Mouse (Mus musculus) Muller cell, postnatal 12 days (primary cell): ENCODE measurements around the gene Sirt4.

ENCODE experiments used
- DNase-seq: peaks from one replicate; pipeline ENCODE4 v3.0.0-alpha.2; 2015; ENCODE audit errors: inconsistent ontology term

Sirt4 gene

DNA sequence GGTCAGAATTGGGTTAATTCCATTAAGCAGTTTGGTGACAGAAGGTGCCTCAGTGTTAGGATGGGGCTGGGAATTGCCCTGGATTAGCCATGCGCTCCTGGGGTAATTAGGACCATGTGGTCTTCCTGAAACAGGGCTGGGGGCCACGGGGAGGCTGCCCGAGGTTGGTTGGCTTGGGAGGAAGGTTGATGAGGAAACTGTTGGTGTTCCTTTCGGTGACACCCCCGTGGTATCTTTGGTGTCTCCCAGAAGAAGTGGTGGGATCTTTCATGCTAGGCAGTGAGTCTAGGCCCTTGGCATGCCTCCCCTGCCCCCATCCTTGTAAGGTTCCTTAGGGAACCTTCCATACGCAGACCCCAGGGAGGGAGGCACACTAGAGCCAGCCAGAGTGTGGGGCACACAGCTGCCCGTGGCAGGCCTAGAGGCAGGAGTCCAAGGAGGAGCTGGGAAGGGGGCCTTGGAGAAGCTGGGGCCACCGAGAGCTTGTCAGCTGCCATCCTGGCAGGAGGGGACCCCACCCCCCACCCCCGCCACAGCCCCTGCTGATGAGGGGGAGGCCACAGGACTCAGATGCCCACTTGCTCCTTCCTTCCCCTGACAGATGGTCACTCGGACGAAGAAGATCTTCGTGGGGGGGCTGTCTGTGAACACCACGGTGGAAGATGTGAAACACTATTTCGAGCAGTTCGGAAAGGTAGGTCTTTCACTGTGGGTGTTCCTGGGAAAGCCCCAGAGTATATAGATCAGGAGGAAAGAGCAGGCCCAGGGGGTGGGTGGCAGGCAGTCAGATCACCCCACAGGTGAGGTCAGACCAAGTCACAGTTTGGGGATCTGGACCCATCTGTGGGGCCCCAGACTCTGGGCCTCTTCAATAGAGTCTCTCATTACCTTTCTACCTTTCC, 49.4 kb downstream of the Sirt4 start:
- DNase-seq = peak; percentile 25

DNA sequence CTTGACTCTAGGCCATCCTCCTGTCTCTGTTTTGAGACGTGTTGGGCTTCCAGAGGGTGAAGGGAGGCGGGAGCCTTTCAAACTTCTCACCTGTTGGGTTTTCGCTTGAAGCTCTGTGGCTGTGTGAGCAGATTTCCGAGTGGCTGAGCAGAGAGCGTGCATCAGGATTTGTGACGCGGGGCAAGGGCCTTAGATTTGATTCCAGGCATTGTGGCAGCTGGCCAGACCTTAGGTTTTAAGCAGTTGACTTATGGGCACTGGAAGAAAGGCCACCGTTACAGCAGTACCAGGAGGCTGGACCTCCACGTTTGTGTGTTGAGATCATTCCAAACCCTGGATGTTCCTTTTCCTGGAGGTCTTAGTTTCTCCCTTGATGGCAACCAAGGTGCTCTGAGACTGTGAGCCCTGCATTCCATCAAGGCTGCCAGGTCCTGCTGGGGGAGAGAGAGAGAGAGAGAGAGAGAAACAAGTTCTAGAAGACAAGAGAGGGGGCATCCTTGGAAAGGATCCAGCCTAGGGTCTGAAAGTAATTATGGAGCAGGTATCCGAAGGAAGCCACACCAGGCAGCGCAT, 50.2 kb downstream of the Sirt4 start:
- DNase-seq = peak; percentile 22

- DNase-seq = peak; percentile 7
Observed at GRCm38 (mm10) chr5:115433191-115433590, 51.3 kb downstream of the Sirt4 start.

- DNase-seq = peak; percentile 39
Observed at GRCm38 (mm10) chr5:115432395-115432794, 52.1 kb downstream of the Sirt4 start.

DNA sequence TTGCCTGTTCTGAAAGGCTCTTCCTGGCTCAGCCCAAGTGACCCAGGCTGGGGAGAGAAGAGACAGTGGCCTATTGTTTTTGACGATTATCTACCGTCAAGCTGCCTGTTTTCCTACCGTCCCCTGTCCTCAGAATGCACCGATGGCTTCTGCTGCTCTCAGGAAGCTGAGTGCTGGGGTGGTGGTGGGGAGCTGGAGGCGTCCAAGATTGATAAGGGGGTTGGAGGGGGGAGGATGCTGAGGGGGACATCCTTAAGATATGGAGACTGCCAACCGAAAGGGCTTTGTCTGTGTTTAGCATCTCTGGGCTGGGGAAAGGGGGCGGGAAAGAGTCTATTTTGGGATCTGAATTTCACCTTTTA, 52.6 kb downstream of the Sirt4 start:
- no peak for DNase-seq

DNA sequence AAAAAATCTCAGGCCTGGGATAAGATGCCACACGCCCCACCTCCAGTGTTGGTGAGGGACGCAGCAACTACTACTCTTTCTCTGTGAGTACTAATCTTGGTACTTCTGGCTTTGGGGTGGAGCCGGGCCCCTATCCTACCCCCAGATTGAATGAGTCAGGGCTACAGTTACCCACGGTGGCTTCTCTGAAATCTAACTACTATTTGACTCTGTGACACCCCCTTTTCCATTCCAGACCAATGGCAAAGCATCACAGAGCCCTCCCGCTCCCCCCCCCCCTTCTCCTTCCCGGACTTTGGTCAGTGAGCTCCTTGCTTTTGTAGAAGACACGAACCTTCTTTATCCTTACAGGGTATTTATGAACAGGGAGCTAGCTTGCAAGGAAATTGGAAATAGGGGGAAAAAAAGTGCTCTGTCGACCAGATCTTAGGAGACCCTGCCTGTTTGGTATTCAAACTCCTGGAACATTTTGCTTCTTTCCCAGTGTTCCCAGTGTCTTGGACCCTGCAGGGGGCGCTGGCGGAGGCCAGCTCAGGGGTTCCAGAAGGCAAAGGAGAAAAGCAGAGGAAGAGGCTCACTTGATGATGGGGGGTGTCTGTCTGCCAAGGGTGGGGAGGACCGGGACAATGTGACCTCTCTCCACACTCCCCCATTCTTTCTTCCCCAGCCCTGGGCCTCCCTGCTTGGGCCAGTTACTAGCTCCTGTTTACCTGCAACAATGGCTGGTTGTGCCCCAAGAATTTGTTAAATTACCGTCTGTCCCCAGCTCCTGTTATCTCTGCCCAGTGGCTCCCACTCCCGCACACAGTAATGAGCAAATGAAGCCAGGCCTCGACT, 53.2 kb downstream of the Sirt4 start:
- DNase-seq = peak; percentile 88

GRCm38 (mm10) chr5:115430187-115430960, 54.2 kb downstream of the Sirt4 start:
- DNase-seq = no peak

- peak; percentile 80 for DNase-seq
Observed at GRCm38 (mm10) chr5:115429359-115430186, 55.0 kb downstream of the Sirt4 start, which contains the start of gene Msi1. TSS of gene Msi1 (plus strand) at chr5:115429599.

- DNase-seq = no peak
Observed at GRCm38 (mm10) chr5:115428831-115429358, 55.6 kb downstream of the Sirt4 start.
